Mouse (Mus musculus) kidney, postnatal 0 days (tissue): ENCODE results near the gene Ano1. TPM values are rescaled to one million over a fixed set of nuclear protein-coding genes. Genes with fewer than 3 reads are reported as not detected.

ENCODE experiments used
- ATAC-seq: fragments of 200-750 bp; cut with Nextera tagmentation; replicated peaks from 2 replicates; pipeline ENCODE4 v1.8.0; 2017; ENCODE audit warnings: low read depth, moderate number of reproducible peaks, moderate TSS enrichment, moderate library complexity; ENCODE audit not compliant: low FRiP score
- DNase-seq: peaks from one replicate; pipeline ENCODE4 v3.0.0-alpha.2; 2016; ENCODE audit warnings: low spot score
- H3K27ac ChIP-seq: fragments of 300-500 bp; sonication (generic); 2 replicates; pipeline ENCODE4 v1.5.1; 2014; ENCODE audit warnings: mild to moderate bottlenecking
- H3K27me3 ChIP-seq: fragments of 300-500 bp; sonication (generic); 2 replicates; pipeline ENCODE4 v1.6.1; 2014; ENCODE audit warnings: low read length, mixed read lengths; ENCODE audit not compliant: insufficient read depth
- H3K36me3 ChIP-seq: fragments of 300-500 bp; sonication (generic); 2 replicates; pipeline ENCODE4 v1.6.1; 2014; ENCODE audit warnings: low read length, mixed read lengths; ENCODE audit not compliant: insufficient read depth
- H3K4me1 ChIP-seq: fragments of 300-500 bp; sonication (generic); replicated peaks from 2 replicates; pipeline ENCODE4 v1.6.1; 2014; ENCODE audit warnings: antibody characterized with exemption, low read length, mixed read lengths; ENCODE audit not compliant: insufficient read depth
- H3K4me2 ChIP-seq: fragments of 300-500 bp; sonication (generic); 2 replicates; pipeline ENCODE4 v1.6.1; 2014; ENCODE audit warnings: mild to moderate bottlenecking, low read length, moderate library complexity, mixed read lengths
- H3K4me3 ChIP-seq: fragments of 300-500 bp; sonication (generic); replicated peaks from 2 replicates; pipeline ENCODE4 v1.5.1; 2014; ENCODE audit warnings: low read depth, low read length
- H3K9ac ChIP-seq: fragments of 300-500 bp; sonication (generic); 2 replicates; pipeline ENCODE4 v1.6.1; 2014; ENCODE audit warnings: low read depth, low read length
- H3K9me3 ChIP-seq: fragments of 300-500 bp; sonication (generic); replicated peaks from 2 replicates; pipeline ENCODE4 v1.6.1; 2016; ENCODE audit warnings: low read length, inconsistent platforms, mixed read lengths
- CTCF ChIP-seq: IDR thresholded peaks from 2 replicates; pipeline ENCODE4 v1.5.1; 2016; ENCODE audit warnings: antibody characterized with exemption, low read depth, mild to moderate bottlenecking, moderate library complexity
- WGBS: fragments of 180-500 bp; shearing (Covaris S2); extraction: QIAGEN DNeasy Blood & Tissue Kit; methylation state at CpG from one replicate; pipeline ENCODE4 v1.1.7; 2014; 5-methylcytosine and 5-hydroxymethylcytosine counted together
- polyA plus RNA-seq: library from polyadenylated mRNA; unstranded; fragments of >200 nt; fragmentation: Nextera tagmentation; extraction: Ambion mirVana; gene quantifications from 2 replicates; pipeline ENCODE4 v1.2.1, GENCODE M21; 2015

Ano1 gene
- polyA plus RNA-seq, 1 experiment from 2014 or later, result 34.1 TPM

- ATAC-seq (no peak), DNase-seq (no peak)
- TF ChIP-seq CTCF, result no peak
- 25% methylated on average over 3 of the region's 3 CpGs for WGBS
- Histone ChIP-seq H3K27ac (0 out of 2 replicates have a peak overlapping the region, but pooled peaks have one; percentile 6), H3K9me3 (no peaks in the 10 kb centered on the region), H3K4me2 (no peak overlapping the region), H3K27me3 (no peaks in the 10 kb centered on the region), H3K36me3 (no peaks in the 10 kb centered on the region), H3K9ac (no peak overlapping the region), H3K4me3 (no peak overlapping the region), H3K4me1 (peaks cover 8% of the 10 kb centered on the region; the same call in 1 of the 2 replicates)
Measured at GRCm38 (mm10) chr7:144770116-144770515, 18.3 kb upstream of the Ano1 start.

- no peak for TF ChIP-seq CTCF
- H3K4me1 ChIP-seq, result peaks cover 9% of the 10 kb centered on the region; the same call in 1 of the 2 replicates
- ATAC-seq, result no peak
- H3K9me3 ChIP-seq, result no peaks in the 10 kb centered on the region
- no peak for DNase-seq
- H3K4me2 ChIP-seq, result no peak overlapping the region
- H3K4me3 ChIP-seq, result no peak overlapping the region
- no peaks in the 10 kb centered on the region for H3K27me3 ChIP-seq
- no peak overlapping the region for H3K27ac ChIP-seq
- no peak overlapping the region for H3K9ac ChIP-seq
- no peaks in the 10 kb centered on the region for H3K36me3 ChIP-seq
- WGBS, result 60% methylated on average over 9 of the region's 9 CpGs
Measured at GRCm38 (mm10) chr7:144769434-144770080, 17.8 kb upstream of the Ano1 start.

DNA sequence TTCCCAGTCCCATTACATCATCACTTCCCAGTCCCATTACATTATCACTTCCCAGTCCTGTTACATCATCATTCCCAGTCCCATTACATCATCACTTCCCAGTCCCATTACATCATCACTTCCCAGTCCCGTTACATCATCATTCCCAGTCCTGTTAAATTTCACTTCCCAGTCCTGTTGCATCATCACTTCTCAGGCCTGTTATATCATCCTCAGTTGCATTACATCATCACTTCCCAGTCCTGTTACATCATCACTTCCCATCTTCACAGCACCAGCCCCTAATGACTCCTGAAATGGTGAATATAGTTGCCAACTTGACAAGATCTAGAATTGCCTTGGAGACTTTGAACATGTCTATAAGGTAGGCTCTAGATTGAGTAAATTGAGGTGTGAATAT, 17.1 kb upstream of the Ano1 start:
- ATAC-seq, result no peak
- H3K9me3 ChIP-seq, result no peaks in the 10 kb centered on the region
- H3K36me3 ChIP-seq, result no peaks in the 10 kb centered on the region
- H3K4me3 ChIP-seq, result no peak overlapping the region
- peaks cover 11% of the 10 kb centered on the region; the same call in 1 of the 2 replicates for H3K4me1 ChIP-seq
- 96% methylated on average over 1 of the region's 1 CpGs for WGBS
- DNase-seq, result no peak
- H3K9ac ChIP-seq, result no peak overlapping the region
- H3K4me2 ChIP-seq, result no peak overlapping the region
- no peaks in the 10 kb centered on the region for H3K27me3 ChIP-seq
- H3K27ac ChIP-seq, result no peak overlapping the region
- TF ChIP-seq CTCF, result no peak

DNA sequence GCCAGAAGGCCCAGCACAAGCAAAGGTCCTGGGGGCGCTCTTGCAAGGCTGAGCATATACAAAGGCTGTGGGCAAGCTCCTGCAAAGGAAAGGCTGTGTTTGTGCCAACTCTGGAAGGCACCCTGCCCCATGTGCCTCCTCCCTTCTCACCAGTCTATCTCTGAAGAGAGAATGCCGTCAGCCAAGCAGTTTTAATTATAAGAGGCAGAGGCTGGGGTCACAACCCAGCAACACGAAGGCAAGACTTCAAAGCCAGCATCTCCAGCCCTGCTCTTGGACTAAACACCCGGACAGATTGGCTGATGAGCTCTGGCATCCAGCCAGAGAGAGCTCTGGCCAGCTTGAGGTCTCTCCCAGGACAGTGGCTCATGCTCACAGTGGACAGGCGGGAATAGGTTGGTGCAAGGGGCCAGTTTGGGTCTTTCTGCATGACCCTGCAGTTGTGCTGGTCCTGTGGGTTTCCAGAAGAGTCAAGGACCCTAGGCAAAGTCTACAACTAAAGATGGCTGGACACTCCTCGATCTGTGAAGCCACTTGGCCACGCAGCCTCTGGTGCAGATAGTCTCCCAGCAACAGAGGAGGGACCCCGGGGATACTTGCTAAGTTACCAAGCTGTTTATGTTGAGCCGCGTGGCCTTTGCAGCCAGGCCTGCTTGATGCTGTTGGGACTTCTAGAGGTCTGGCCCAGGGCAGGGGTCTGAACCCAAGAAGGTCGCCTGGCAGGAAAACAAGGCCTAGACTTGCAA, 12.9 kb upstream of the Ano1 start:
- no peaks in the 10 kb centered on the region for H3K9me3 ChIP-seq
- WGBS, result 67% methylated on average over 11 of the region's 11 CpGs

DNA sequence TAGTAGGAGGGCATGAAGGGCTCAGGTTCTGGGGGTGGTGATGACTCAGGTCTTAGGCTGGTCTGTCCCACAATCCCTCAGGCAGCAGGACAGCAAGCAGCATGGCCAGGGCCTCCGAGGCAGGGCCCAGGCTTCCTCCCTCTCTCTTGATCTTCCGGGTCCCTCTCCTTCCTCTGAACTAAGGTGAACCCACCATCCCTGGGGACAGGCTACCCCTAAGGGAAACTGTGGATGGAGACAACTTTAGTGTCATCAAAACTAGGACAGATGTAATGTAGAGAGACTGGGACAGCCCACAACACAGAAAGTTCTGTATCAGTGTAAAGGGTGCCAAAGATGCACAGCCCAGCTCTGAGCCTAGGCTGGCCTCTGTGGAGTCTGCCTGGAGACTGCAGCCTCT, 12.2 kb upstream of the Ano1 start:
- Histone ChIP-seq H3K9ac (no peak overlapping the region), H3K4me3 (no peak overlapping the region), H3K36me3 (no peaks in the 10 kb centered on the region), H3K4me2 (no peak overlapping the region), H3K27ac (no peak overlapping the region), H3K9me3 (no peaks in the 10 kb centered on the region), H3K27me3 (no peaks in the 10 kb centered on the region), H3K4me1 (peaks cover 13% of the 10 kb centered on the region; the same call in 1 of the 2 replicates)
- 53% methylated on average over 2 of the region's 2 CpGs for WGBS
- DNase-seq (no peak), ATAC-seq (no peak)
- TF ChIP-seq CTCF, result no peak

More for the DNA sequence above, 12.9 kb upstream of the Ano1 start:
- no peak overlapping the region for H3K9ac ChIP-seq
- no peak for TF ChIP-seq CTCF
- H3K4me3 ChIP-seq, result no peak overlapping the region
- H3K36me3 ChIP-seq, result no peaks in the 10 kb centered on the region
- peak overlapping the region; percentile 25; the same call in 1 of the 2 replicates for H3K27ac ChIP-seq
- peaks cover 13% of the 10 kb centered on the region; the same call in 1 of the 2 replicates for H3K4me1 ChIP-seq
- peak; percentile 34 for DNase-seq
- no peak for ATAC-seq
- H3K4me2 ChIP-seq, result no peak overlapping the region
- H3K27me3 ChIP-seq, result no peaks in the 10 kb centered on the region

- DNase-seq (peak; percentile 46), ATAC-seq (peak; percentile 79; the same call in 1 of the 2 replicates)
- H3K4me3 ChIP-seq, result no peak overlapping the region
- no peaks in the 10 kb centered on the region for H3K27me3 ChIP-seq
- H3K4me1 ChIP-seq, result peaks cover 13% of the 10 kb centered on the region; the same call in 1 of the 2 replicates
- no peak overlapping the region for H3K9ac ChIP-seq
- peak; percentile 21; the same call in 1 of the 2 replicates for TF ChIP-seq CTCF
- WGBS, result 32% methylated on average over 16 of the region's 16 CpGs
- H3K36me3 ChIP-seq, result no peaks in the 10 kb centered on the region
- H3K4me2 ChIP-seq, result no peak overlapping the region
- H3K27ac ChIP-seq, result peak overlapping the region; percentile 48; the same call in 1 of the 2 replicates
- no peaks in the 10 kb centered on the region for H3K9me3 ChIP-seq
Measured at GRCm38 (mm10) chr7:144762496-144763235, 10.9 kb upstream of the Ano1 start.
